Mouse (Mus musculus) lung, embryonic 14.5 days (tissue): ENCODE measurements at regions not wholly inside any gene's neighbourhood (a gene's known extent, or its start where the extent isn't known, plus 50 kb on each side); places are given as distances from the start of the nearest gene placed in this dataset. TPM values are rescaled to one million over a fixed set of nuclear protein-coding genes. Genes with fewer than 3 reads are reported as not detected.

Experiments used
- ATAC-seq: fragments of 200-750 bp; cut with Nextera tagmentation; 2 replicates; pipeline ENCODE4 v1.8.0; 2017; ENCODE audit warnings: mild to moderate bottlenecking, moderate TSS enrichment, moderate library complexity; ENCODE audit not compliant: insufficient read depth
- DNase-seq: peaks from one replicate; pipeline ENCODE4 v3.0.0-alpha.2; 2015
- H3K27ac ChIP-seq: fragments of 300-500 bp; sonication (generic); 2 replicates; pipeline ENCODE4 v1.5.1; 2014; ENCODE audit warnings: low read depth, mild to moderate bottlenecking, moderate library complexity
- H3K27me3 ChIP-seq: fragments of 300-500 bp; sonication (generic); 2 replicates; pipeline ENCODE4 v1.6.1; 2014; ENCODE audit warnings: low read length, control low read depth; ENCODE audit not compliant: insufficient read depth
- H3K36me3 ChIP-seq: fragments of 300-500 bp; sonication (generic); 2 replicates; pipeline ENCODE4 v1.6.1; 2014; ENCODE audit warnings: control low read depth; ENCODE audit not compliant: insufficient read depth
- H3K4me1 ChIP-seq: fragments of 300-500 bp; sonication (generic); 2 replicates; pipeline ENCODE4 v1.6.1; 2014; ENCODE audit warnings: antibody characterized with exemption, control low read depth; ENCODE audit not compliant: insufficient read depth
- H3K4me2 ChIP-seq: fragments of 300-500 bp; sonication (generic); 2 replicates; pipeline ENCODE4 v1.6.1; 2014; ENCODE audit warnings: mild to moderate bottlenecking
- H3K4me3 ChIP-seq: fragments of 300-500 bp; sonication (generic); 2 replicates; pipeline ENCODE4 v1.5.1; 2014; ENCODE audit warnings: low read depth, low read length
- H3K9ac ChIP-seq: fragments of 300-500 bp; sonication (generic); 2 replicates; pipeline ENCODE4 v1.6.1; 2014
- H3K9me3 ChIP-seq: fragments of 300-500 bp; sonication (generic); 2 replicates; pipeline ENCODE4 v1.6.1; 2016; ENCODE audit warnings: low read depth, low read length, control low read depth
- CTCF ChIP-seq: IDR thresholded peaks from 2 replicates; pipeline ENCODE4 v1.5.1; 2016; ENCODE audit warnings: antibody characterized with exemption, low read depth
- WGBS: fragments of 180-500 bp; shearing (Covaris S2); extraction: QIAGEN DNeasy Blood & Tissue Kit; methylation state at CpG from one replicate; pipeline ENCODE4 v1.1.7; 2014; 5-methylcytosine and 5-hydroxymethylcytosine counted together
- microRNA-seq: library from miRNA; unstranded; fragments of <30 nt; microRNA quantifications from one replicate; pipeline ENCODE4, GENCODE M21; 2016; ENCODE audit warnings: borderline number of aligned reads

DNA sequence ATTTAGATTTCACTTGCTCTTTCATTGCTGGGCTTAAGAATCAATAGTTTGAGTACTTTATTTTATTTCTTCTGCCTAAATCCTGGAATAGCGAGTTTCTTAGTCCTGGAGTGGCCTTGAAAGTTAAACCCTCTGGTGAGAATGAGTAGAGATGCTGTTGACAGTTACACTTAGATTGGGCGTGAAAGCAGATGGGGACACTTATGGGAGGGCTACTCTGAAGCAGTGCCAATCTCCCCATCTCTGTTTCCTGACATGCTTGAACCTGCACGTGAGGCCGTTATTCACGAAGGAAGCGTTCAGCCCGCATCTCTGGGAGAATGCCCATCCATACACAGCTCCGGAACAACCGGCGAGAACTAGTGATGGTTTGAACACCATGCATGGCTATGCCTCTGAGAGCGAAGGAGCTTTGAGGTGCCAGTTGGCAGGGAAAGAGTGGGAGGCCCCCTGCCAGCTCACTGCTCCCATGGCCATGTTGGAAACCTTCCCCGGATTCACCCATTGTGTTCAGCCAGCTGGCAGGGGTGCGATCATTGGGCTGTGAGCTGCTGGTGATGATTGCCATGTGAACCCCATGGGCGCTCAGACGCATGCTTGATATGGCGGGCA lies 792.2 kb upstream of the Got2 start:
- Histone ChIP-seq H3K27ac (no peak overlapping the region), H3K9me3 (no peaks in the 10 kb centered on the region), H3K9ac (no peak overlapping the region), H3K27me3 (no peaks in the 10 kb centered on the region), H3K4me1 (no peaks in the 10 kb centered on the region), H3K4me3 (no peak overlapping the region), H3K36me3 (no peaks in the 10 kb centered on the region), H3K4me2 (no peak overlapping the region)
- DNase-seq (no peak), ATAC-seq (no peak)
- no peak for TF ChIP-seq CTCF
- 85% methylated on average over 16 of the region's 16 CpGs for WGBS

DNA sequence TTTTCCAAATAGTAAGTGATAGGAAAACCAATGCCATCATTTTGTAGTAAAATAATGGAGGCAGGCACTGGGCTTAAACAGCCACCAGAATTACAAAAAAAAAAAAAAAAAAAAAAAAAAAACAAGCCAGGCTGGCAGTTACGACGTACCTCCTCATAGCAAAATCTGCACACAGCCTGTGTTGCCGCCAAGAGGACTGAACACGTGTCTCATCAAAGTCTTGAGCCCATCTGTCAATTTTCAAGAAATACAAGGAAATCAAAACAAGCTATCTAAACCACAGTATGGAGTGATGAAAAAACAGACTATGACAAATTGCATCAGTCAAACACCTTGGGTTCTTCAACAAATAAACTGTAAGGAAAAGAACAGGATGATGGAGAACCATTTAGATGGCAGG lies 791.2 kb upstream of the Got2 start:
- 46% methylated on average over 4 of the region's 4 CpGs for WGBS
- Histone ChIP-seq H3K27ac (no peak overlapping the region), H3K4me2 (no peak overlapping the region), H3K9me3 (no peaks in the 10 kb centered on the region), H3K4me3 (no peak overlapping the region), H3K4me1 (no peaks in the 10 kb centered on the region), H3K27me3 (no peaks in the 10 kb centered on the region), H3K9ac (no peak overlapping the region), H3K36me3 (no peaks in the 10 kb centered on the region)
- ATAC-seq: no peak
- no peak for TF ChIP-seq CTCF
- no peak for DNase-seq

DNA sequence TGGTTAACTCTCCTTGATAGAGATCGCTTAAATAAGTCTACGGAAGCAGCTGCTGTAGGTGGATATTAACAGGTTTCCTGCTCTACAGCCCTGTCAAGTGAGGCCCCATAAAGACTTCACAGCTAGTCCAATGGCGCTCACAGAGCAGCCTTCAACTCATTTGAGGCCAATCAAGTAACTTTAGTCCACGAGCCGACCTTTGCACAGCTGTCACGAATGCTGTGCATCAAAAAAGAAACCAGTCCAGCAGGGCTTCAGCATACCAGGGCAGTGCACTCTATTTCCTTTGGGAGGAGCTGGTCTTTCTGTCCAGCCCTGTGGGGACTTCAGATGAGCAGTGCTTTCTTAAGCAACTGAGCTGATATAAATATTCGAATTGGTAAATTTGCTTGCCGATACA lies 786.4 kb upstream of the Got2 start:
- peak; percentile 3 for DNase-seq
- no peaks in the 10 kb centered on the region for H3K9me3 ChIP-seq
- H3K4me1 ChIP-seq: no peaks in the 10 kb centered on the region
- no peak overlapping the region for H3K4me2 ChIP-seq
- H3K9ac ChIP-seq: no peak overlapping the region
- ATAC-seq: no peak
- no peak overlapping the region for H3K27ac ChIP-seq
- no peak for TF ChIP-seq CTCF
- no peaks in the 10 kb centered on the region for H3K27me3 ChIP-seq
- no peaks in the 10 kb centered on the region for H3K36me3 ChIP-seq
- WGBS: 54% methylated on average over 8 of the region's 8 CpGs
- H3K4me3 ChIP-seq: no peak overlapping the region

DNA sequence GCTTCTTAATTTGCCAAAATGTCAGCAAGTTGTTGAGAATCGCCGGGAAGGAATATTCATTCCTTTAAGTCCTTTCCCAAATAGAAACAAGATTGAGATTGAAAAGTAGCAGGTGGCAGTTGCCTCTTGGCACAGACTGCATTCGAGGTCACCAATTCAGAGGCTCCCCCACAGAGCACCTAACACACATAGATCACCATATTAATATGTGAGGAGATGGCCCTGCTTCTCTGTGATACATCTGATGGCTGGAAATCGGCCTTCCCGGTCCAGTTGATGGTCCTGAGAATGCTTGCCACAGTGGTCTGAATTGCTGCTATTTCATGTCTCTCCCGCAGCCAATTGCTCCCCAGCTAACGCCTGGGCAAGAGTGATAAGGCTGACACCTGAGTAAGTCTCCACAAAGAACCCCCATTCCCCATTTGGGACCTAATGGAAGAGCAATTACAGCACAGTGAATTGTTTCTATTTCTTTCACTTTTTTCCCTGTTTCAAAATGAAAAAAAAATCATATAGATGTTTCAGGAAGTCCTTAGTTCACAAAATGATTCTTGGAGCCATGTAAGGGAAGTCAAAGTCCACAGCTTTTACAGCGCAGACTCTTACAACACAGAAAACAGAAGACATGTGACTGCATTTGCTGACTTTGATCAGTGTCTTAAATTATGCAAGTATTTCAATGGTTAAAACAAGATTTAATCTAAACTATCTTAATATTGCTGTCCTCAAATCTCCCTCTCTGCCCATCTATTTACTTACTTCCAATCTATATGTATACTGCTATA lies 768.3 kb upstream of the Got2 start:
- Histone ChIP-seq H3K27me3 (no peaks in the 10 kb centered on the region), H3K4me1 (no peaks in the 10 kb centered on the region), H3K4me3 (no peak overlapping the region), H3K9me3 (no peaks in the 10 kb centered on the region), H3K4me2 (no peak overlapping the region), H3K9ac (no peak overlapping the region), H3K27ac (no peak overlapping the region), H3K36me3 (no peaks in the 10 kb centered on the region)
- TF ChIP-seq CTCF: no peak
- 70% methylated on average over 8 of the region's 8 CpGs for WGBS
- ATAC-seq (no peak), DNase-seq (no peak)

DNA sequence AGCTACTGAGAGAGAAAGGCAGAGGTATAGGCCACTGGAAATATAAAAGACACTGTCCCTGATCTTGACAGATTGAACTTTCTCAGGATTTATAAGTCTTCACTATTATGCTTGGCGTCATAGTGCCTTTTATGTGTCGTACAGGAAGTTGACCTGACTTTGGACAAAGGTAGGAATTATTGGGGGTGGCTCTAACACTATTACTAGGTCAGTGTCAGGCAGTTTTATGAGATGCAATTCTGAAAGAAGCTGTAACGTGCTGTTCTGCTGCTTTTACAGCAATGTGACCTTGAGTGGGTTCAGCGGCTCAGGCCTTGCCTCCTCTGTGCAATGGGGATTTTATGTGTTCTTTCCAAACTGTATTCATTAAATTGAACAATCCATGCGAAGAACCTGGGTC lies 759.4 kb upstream of the Got2 start:
- 74% methylated on average over 5 of the region's 5 CpGs for WGBS

More for the DNA sequence above, 759.4 kb upstream of the Got2 start:
- no peak overlapping the region for H3K4me2 ChIP-seq
- H3K27me3 ChIP-seq: no peaks in the 10 kb centered on the region
- ATAC-seq: no peak
- no peak overlapping the region for H3K9ac ChIP-seq
- DNase-seq: no peak
- H3K36me3 ChIP-seq: no peaks in the 10 kb centered on the region
- H3K9me3 ChIP-seq: no peaks in the 10 kb centered on the region
- no peak overlapping the region for H3K4me3 ChIP-seq
- TF ChIP-seq CTCF: no peak
- H3K4me1 ChIP-seq: no peaks in the 10 kb centered on the region
- no peak overlapping the region for H3K27ac ChIP-seq

Small RNAs in the stretch of these regions (microRNA-seq; reads per million reads assigned to microRNA genes)
- gene Gm24132: not detected
